Mouse (Mus musculus): ENCODE measurements around the gene Atrnl1. TPM values are rescaled to one million over a fixed set of nuclear protein-coding genes. Genes with fewer than 3 reads are reported as not detected.
"Not testable (repeated sequence)": the region's sequence is repeated elsewhere in the genome, so short reads cannot be mapped to it uniquely, and the experiment has no call there.

Gene Atrnl1
- polyA plus RNA-seq, 1 experiment from 2014 or later = 8.2 TPM

DNA sequence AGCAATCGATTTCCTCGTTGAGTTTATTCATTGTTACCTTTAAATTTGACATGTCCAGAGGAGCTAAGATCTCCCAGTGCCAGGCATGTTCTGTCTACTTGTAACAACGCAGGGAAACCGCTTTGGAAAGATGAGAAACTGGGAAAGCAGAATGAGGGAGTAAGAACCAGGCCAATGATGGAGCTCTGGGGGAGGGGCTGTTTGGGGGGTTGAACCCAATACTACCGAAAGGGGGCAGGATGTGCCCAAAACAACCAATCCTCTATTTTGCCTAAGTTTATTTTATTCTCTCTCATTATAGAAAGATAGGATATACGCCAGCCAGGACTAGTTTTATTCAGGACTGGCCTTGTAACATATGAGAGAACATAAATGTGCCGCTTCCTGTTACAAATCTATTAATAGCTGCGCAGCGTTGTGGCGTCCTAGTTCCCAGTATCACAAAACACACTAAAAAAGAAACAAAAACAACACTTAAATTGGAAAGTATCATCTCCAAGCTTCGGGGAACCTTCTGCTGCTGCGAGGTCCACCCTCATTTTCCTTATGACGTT is 359.6 kb downstream of the Atrnl1 start:
- H3K27me3 ChIP-seq = no peaks in the 10 kb centered on the region
- ATAC-seq (ENCODE audit: insufficient number of reproducible peaks, insufficient read depth, low FRiP score, low TSS enrichment, low read depth) = no peak
- H3K4me1 ChIP-seq (replicated peaks) = no peaks in the 10 kb centered on the region
- H3K4me3 ChIP-seq (replicated peaks) = no peak overlapping the region
- no peak overlapping the region for H3K27ac ChIP-seq
- no peaks in the 10 kb centered on the region for H3K9me3 ChIP-seq
- no peak overlapping the region for H3K9ac ChIP-seq (replicated peaks)
- peaks cover 13% of the 10 kb centered on the region for H3K36me3 ChIP-seq
- no peak overlapping the region for H3K4me2 ChIP-seq
- WGBS = 85% methylated on average over 13 of the region's 13 CpGs

DNA sequence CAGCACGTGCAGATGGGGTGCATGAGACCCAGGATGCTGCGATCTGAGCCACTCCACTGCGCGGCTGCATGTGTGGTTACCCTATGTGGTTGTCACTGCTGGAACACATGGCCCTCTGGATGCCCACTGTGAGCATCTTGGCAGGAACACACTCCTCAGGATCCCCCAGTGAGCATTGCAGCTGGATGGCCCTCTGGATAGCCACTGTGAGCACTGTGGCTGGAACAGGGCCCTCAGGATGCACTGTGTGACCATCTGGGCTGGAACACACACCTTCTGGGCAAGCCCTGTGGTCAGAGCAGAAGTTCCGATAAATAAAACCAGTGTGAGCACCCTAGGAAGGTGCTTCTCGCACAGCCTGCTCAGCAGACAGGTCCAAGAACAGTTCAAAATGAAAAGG is 364.4 kb downstream of the Atrnl1 start:
- Histone ChIP-seq H3K9ac (replicated peaks) (no peak overlapping the region), H3K9me3 (no peaks in the 10 kb centered on the region), H3K36me3 (peaks cover 16% of the 10 kb centered on the region), H3K4me2 (no peak overlapping the region), H3K27me3 (no peaks in the 10 kb centered on the region), H3K27ac (no peak overlapping the region), H3K4me1 (replicated peaks) (no peaks in the 10 kb centered on the region), H3K4me3 (replicated peaks) (no peak overlapping the region)
- WGBS = 90% methylated on average over 6 of the region's 6 CpGs
- ATAC-seq (ENCODE audit: insufficient number of reproducible peaks, insufficient read depth, low FRiP score, low TSS enrichment, low read depth) = no peak

DNA sequence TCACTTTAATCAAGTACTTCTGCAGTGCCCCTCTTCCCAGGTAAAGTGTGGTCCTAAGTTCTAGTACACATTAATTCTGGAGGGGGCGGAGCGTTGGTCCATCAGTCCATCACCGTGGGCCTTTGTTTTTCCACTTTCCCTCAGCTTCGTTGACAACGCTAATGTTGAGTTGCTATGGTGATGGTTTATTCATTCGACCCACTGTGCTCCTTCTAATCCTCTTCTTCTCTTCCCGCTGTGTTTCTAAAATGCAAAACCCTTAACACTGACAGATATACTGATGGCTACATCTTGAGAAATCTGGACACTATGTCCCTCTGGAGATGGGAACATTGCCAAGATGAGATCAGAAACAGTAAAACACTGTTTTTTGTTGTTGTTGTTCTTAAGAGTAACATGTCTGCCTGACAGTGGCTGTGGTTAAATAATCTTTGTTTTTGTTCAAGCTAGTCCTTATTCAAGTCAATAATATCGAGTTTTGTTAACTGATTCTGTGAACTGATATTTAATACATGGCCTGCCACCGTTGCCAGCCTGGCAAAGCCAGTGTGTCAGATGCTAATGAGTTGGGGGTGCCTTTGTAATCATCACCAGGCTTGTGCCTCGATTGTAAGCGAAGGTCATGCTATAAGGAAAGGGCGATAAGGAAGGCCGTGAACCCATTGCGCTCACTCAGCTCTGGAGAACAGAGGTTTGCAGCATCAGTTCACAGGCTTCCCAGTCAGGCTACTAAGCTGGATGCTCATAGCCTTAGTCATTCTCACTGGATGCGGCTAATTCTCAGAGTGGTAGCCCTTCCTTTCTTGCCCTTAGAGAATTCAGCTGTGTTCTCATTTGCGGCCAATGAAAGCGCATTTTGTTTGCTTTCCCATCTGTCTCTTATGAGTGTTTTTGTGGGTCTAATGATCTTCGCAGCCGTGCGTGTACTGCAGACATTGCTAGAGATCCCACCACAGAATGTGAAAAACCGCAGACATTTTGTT is 375.4 kb downstream of the Atrnl1 start:
- Histone ChIP-seq H3K4me1 (replicated peaks) (peaks cover 21% of the 10 kb centered on the region), H3K9ac (replicated peaks) (no peak overlapping the region), H3K27ac (no peak overlapping the region), H3K9me3 (no peaks in the 10 kb centered on the region), H3K4me3 (replicated peaks) (no peak overlapping the region), H3K36me3 (no peaks in the 10 kb centered on the region), H3K27me3 (no peaks in the 10 kb centered on the region), H3K4me2 (no peak overlapping the region)
- ATAC-seq (ENCODE audit: insufficient number of reproducible peaks, insufficient read depth, low FRiP score, low TSS enrichment, low read depth) = no peak
- 83% methylated on average over 21 of the region's 21 CpGs for WGBS

DNA sequence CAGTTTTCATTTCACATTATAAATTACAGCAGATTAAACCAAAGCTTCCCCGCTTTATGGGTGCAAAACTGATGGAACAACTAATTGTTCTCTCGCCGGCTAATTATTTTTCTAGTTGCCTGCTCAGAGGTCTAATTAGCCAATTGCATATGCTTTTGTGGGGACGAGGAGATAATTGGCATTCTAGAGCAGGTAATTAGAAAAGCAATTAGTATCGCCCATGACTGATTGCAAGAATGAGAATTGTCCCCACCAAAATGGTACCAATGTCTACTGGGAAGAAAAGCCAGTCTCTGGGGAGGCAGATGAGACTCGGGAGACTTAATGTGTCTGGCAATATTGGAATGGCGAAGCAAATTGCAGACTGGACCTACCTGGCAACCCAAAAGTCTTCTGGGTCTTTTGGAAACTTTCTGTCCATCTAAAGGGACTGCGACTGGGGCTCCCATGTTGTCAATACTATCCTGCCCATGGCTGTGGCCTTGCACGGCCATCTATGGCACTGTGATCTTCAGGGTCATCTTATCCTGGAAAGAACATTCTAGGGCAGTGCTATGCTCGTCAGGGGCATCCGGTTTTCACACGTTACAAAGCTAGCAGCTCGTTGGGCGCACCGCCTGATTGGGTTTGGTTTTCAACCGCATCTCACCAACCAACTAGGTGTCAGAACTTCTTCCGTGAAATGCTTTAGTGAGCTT is 377.0 kb downstream of the Atrnl1 start:
- 84% methylated on average over 17 of the region's 17 CpGs for WGBS
- Histone ChIP-seq H3K4me1 (replicated peaks) (peaks cover 21% of the 10 kb centered on the region), H3K9me3 (no peaks in the 10 kb centered on the region), H3K9ac (replicated peaks) (no peak overlapping the region), H3K27ac (no peak overlapping the region), H3K4me2 (no peak overlapping the region), H3K4me3 (replicated peaks) (no peak overlapping the region), H3K36me3 (no peaks in the 10 kb centered on the region), H3K27me3 (no peaks in the 10 kb centered on the region)
- ATAC-seq (ENCODE audit: insufficient number of reproducible peaks, insufficient read depth, low FRiP score, low TSS enrichment, low read depth) = no peak

DNA sequence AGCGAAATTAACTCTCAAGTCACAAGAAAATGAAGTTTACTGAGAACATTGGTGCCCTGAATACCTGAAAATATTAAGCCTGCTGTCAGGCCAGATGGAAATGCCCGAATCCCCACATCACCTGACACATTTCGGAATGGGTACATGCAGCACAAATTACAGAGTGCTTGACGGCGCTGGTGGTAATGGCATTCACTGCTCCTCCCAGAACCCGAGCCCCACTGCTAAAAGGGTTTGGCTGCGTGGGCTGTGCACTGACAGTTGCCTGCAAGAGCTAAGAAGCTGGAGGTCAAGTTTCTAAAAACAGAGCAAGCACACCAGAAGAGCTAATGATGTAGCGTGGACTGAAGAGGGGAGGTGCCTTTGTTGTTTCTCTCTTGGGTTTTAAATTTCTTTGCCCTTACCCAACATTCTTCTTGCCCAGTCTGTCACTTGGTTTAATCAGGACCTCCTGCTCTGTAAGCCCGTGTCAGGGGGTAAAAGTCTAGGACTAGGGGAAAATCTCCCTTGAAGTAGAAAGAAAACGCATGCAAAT is 377.8 kb downstream of the Atrnl1 start:
- H3K27ac ChIP-seq = no peak overlapping the region
- H3K4me3 ChIP-seq (replicated peaks) = no peak overlapping the region
- H3K9ac ChIP-seq (replicated peaks) = no peak overlapping the region
- WGBS = 53% methylated on average over 10 of the region's 10 CpGs
- H3K9me3 ChIP-seq = 0 out of 2 replicates have a peak, but pooled peaks cover 2% of the 10 kb centered on the region
- H3K4me1 ChIP-seq (replicated peaks) = peaks cover 21% of the 10 kb centered on the region
- no peak overlapping the region for H3K4me2 ChIP-seq
- H3K36me3 ChIP-seq = no peaks in the 10 kb centered on the region
- no peaks in the 10 kb centered on the region for H3K27me3 ChIP-seq
- no peak for ATAC-seq (ENCODE audit: insufficient number of reproducible peaks, insufficient read depth, low FRiP score, low TSS enrichment, low read depth)

DNA sequence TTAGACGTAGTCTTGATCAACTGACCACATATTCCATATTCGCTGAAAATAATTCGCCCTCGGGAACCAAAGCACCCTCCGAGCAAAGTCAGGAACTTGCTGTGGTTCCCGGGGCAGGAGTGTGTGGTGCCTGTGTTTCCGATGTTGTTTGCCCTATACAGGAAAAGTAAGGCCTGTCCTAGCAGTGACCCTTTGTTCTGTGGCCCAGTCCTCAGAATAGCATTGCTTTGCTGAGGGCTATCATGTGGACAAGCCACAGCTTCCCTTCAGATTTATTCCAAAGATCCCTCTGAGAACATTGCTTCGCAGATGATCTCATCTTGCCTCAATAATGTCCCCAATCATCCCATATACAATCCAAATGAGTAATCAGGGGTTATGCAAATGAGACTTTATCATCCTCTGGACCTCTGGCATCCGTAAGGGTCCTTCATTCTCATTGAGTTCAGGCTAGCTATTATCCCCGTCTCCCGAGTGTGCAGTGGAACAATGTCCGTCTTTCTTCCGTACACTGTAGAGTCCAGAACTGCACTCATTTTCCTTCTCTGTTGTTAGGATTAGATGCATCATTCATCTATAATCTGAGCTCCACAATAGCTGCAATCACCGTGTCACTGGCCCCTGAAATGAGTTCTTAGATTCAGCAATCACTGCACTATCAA is 380.4 kb downstream of the Atrnl1 start:
- no peak overlapping the region for H3K4me2 ChIP-seq
- no peak overlapping the region for H3K4me3 ChIP-seq (replicated peaks)
- WGBS = 92% methylated on average over 14 of the region's 14 CpGs
- H3K27me3 ChIP-seq = no peaks in the 10 kb centered on the region
- H3K9me3 ChIP-seq = 0 out of 2 replicates have a peak, but pooled peaks cover 4% of the 10 kb centered on the region
- no peaks in the 10 kb centered on the region for H3K36me3 ChIP-seq
- H3K9ac ChIP-seq (replicated peaks) = no peak overlapping the region
- H3K27ac ChIP-seq = no peak overlapping the region
- peaks cover 20% of the 10 kb centered on the region for H3K4me1 ChIP-seq (replicated peaks)
- no peak for ATAC-seq (ENCODE audit: insufficient number of reproducible peaks, insufficient read depth, low FRiP score, low TSS enrichment, low read depth)

DNA sequence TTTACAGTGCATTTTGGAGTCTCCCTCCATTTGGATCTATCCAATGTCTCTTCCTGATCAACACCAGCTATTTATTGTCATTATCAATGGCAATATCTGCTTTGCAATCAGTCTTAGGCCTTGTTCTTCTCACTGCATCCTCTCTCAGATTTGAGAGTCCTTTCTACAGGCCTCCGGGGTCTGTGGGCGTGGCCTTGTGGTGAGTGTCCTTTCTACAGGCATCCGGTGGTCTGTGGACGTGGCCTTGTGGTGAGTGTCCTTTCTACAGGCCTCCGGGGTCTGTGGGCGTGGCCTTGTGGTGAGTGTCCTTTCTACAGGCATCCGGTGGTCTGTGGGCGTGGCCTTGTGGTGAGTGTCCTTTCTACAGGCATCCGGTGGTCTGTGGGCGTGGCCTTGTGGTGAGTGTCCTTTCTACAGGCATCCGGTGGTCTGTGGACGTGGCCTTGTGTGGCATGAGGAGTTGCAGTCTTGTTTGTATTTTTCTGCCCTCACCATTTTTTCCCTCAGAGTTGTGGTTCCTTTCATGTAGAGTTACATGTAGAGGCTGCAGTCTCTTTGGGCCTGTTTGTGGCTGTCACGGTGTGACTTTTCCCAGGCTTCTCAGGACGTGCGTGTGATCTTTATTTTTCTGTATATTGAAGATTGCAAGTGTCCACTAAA is 383.5 kb downstream of the Atrnl1 start:
- H3K4me2 ChIP-seq; H3K9me3 ChIP-seq; H3K36me3 ChIP-seq; H3K4me3 ChIP-seq (replicated peaks); H3K4me1 ChIP-seq (replicated peaks); H3K9ac ChIP-seq (replicated peaks); H3K27ac ChIP-seq; H3K27me3 ChIP-seq; ATAC-seq (ENCODE audit: insufficient number of reproducible peaks, insufficient read depth, low FRiP score, low TSS enrichment, low read depth): not testable (repeated sequence)
- WGBS = 90% methylated on average over 15 of the region's 15 CpGs

DNA sequence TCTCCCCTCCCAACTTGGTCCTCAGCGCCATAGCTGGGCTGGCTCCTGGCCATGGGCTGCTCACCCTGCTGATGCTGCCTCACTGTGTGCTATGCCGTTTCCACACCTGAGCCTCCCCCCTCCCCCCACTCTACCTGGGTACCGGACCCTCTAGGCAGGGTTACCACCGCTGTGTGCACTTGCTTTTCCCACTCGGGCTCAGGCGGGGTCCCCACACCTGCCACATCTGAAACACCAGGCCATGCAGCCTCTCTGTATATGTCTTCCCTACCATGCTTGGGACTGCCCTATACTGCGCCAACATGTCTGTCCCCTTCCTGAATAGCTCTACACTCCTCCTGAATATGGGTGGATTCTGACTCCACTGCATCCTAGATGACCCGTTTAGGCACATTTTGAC is 384.2 kb downstream of the Atrnl1 start:
- no peaks in the 10 kb centered on the region for H3K4me1 ChIP-seq (replicated peaks)
- 0 out of 2 replicates have a peak, but pooled peaks cover 4% of the 10 kb centered on the region for H3K9me3 ChIP-seq
- no peaks in the 10 kb centered on the region for H3K27me3 ChIP-seq
- H3K36me3 ChIP-seq = no peaks in the 10 kb centered on the region
- H3K27ac ChIP-seq = no peak overlapping the region
- ATAC-seq (ENCODE audit: insufficient number of reproducible peaks, insufficient read depth, low FRiP score, low TSS enrichment, low read depth) = no peak
- H3K4me2 ChIP-seq = no peak overlapping the region
- no peak overlapping the region for H3K9ac ChIP-seq (replicated peaks)
- 94% methylated on average over 8 of the region's 8 CpGs for WGBS
- H3K4me3 ChIP-seq (replicated peaks) = no peak overlapping the region

DNA sequence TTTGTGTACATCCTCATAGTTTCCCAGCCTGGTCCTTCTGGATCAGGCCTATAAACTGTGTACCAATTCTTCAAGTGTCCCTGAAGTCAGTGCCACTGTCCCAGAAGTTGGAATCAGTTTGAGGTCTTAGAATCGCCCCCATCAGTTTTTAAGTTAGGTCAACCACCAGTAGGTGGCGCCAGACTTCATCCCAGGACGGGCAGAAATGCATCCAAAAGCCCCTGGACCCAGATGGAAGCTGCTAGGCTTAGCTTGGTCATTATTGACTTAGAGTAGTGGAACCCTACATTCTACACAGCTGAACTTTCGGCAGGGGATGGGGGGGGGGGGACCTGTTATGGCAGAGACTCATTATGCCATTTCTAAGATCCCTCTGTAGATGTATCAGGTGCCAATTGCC is 387.1 kb downstream of the Atrnl1 start:
- Histone ChIP-seq H3K4me3 (replicated peaks) (no peak overlapping the region), H3K27ac (no peak overlapping the region), H3K4me2 (no peak overlapping the region), H3K36me3 (no peaks in the 10 kb centered on the region), H3K27me3 (no peaks in the 10 kb centered on the region), H3K9ac (replicated peaks) (no peak overlapping the region), H3K9me3 (0 out of 2 replicates have a peak, but pooled peaks cover 4% of the 10 kb centered on the region), H3K4me1 (replicated peaks) (no peaks in the 10 kb centered on the region)
- WGBS = 39% methylated on average over 4 of the region's 4 CpGs
- ATAC-seq (ENCODE audit: insufficient number of reproducible peaks, insufficient read depth, low FRiP score, low TSS enrichment, low read depth) = no peak

DNA sequence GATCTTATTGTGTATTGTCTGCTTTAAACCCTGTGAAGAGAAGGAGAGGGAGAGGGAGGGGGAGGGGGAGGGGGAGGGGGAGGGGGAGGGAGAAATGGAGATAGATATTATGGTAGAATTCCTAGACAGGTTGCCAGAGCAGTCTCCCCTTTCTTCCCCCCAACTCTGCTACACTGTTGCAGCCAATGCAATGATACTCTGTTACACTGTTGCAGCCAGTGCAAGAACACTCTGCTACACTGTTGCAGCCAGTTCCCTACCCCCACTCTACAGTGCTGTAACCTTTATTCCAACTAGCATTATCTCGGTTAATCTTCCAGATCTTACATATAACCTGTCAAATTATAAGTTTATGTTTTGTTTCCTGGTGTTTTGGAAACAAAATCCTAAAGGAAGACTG is 400.8 kb downstream of the Atrnl1 start:
- Histone ChIP-seq H3K4me3 (replicated peaks) (no peak overlapping the region), H3K27me3 (no peaks in the 10 kb centered on the region), H3K36me3 (no peaks in the 10 kb centered on the region), H3K27ac (no peak overlapping the region), H3K9me3 (no peaks in the 10 kb centered on the region), H3K4me2 (no peak overlapping the region), H3K4me1 (replicated peaks) (no peaks in the 10 kb centered on the region), H3K9ac (replicated peaks) (no peak overlapping the region)
- 91% methylated on average over 1 of the region's 1 CpGs for WGBS
- ATAC-seq (ENCODE audit: insufficient number of reproducible peaks, insufficient read depth, low FRiP score, low TSS enrichment, low read depth) = no peak
